Mouse (Mus musculus): ENCODE results near the gene Olfr608.

DNA sequence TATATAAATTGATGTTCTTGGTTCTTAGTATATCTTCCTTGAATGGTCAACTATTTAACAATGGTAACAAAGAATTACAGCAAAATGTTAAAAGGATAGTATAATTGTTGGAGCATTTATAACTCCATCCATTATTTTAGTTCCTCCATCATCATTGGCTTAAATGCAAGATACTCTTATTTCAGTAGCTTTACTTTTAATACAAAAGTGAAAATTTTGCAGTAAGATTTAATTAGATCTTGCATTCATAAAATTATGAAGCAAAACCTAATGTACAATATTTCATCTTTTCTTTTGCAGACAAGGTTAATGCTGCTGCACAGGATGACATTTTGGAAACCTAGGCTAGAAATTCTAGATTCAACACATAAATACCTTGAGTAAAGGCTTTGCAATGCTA, at the start of gene Olfr608:
- TF ChIP-seq POLR2A (IDR thresholded peaks at IDR 0.05; ENCODE audit: control insufficient read depth, extremely low read depth, insufficient read depth, low read length, poor library complexity) (no peak), CTCF (IDR thresholded peaks at IDR 0.05; ENCODE audit: borderline replicate concordance, control insufficient read depth, extremely low read depth, insufficient read depth, low read length, poor library complexity) (no peak)
